Mouse (Mus musculus) CH12.LX (cell line): ENCODE measurements at regions not wholly inside any gene's neighbourhood (a gene's known extent, or its start where the extent isn't known, plus 50 kb on each side); places are given as distances from the start of the nearest gene placed in this dataset.

ENCODE experiments used
- JUN ChIP-seq: IDR thresholded peaks from 2 replicates; pipeline ENCODE4 v1.6.1; 2011; ENCODE audit warnings: low read depth, mild to moderate bottlenecking, low read length, improper control_type of control experiment, moderate library complexity; ENCODE audit not compliant: insufficient read depth
- POLR2AphosphoS2 ChIP-seq: IDR thresholded peaks from 2 replicates; pipeline ENCODE4 v1.6.1; 2011; ENCODE audit warnings: low read depth, low read length, improper control_type of control experiment
- UBTF ChIP-seq: IDR thresholded peaks from 2 replicates; pipeline ENCODE4 v1.6.1; 2012; ENCODE audit warnings: low read depth, mild to moderate bottlenecking, inconsistent platforms, low read length, improper control_type of control experiment, moderate library complexity

DNA sequence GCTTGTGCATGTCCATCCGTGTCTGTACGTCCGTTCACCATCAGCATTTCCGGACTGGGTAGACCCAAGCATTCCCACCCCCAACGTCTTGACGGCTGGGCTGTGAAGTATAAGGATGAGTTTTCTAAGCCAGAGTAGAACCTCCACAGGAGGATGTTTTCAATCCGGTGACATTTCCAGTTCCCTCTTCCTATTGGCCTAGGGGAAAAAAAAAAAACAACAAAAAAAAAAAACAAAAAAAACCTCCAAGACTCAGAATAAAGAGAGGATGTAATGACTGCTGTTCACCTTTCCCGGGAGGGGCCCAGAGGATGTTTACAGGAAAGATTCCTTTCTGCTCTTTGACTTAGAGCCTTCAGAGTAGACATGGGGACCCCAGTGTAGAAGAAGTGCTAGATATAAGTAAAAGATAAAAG is 51.9 kb upstream of the Arhgap29 start:
- TF ChIP-seq POLR2AphosphoS2 (no peak), UBTF (no peak), JUN (no peak)
